Mouse (Mus musculus): Measurements from ENCODE around the gene Zc3h7a. TPM values are rescaled to one million over a fixed set of nuclear protein-coding genes. Genes with fewer than 3 reads are reported as not detected.
A peak's percentile ranks its signal among the peaks of the same experiment; 100 is the strongest.

Gene Zc3h7a
- 61.7 and 76.6 TPM in 2 replicates for total RNA-seq (2014; rRNA removed)
- 20.3 and 32.2 TPM in 2 replicates for polyA plus RNA-seq (2015; fragmentation: Nextera tagmentation; extraction: Ambion mirVana)

- Histone ChIP-seq H3K4me1 (ENCODE audit: insufficient read depth) (no peaks in the 10 kb centered on the region), H3K4me3 (ENCODE audit: low read depth, low read length) (peak within 1 kb of the TSS; percentile 79), H3K4me2 (ENCODE audit: low read depth) (peak within 1 kb of the TSS; percentile 94), H3K27ac (ENCODE audit: low read depth, low read length) (peak within 1 kb of the TSS; percentile 86), H3K27me3 (ENCODE audit: insufficient read depth, low read length) (no peaks in the 10 kb centered on the region), H3K36me3 (ENCODE audit: insufficient read depth) (no peaks in the 10 kb centered on the region), H3K9me3 (ENCODE audit: low read length) (no peaks in the 10 kb centered on the region), H3K9ac (peak within 1 kb of the TSS; percentile 78)
- DNase-seq (peak; percentile 94), ATAC-seq (peak; percentile 96)
- 3% methylated on average over 57 of the region's 57 CpGs for WGBS
- peak; percentile 86 for TF ChIP-seq CTCF (IDR thresholded peaks at IDR 0.05; ENCODE audit: low read depth)
These were observed at the start of gene Zc3h7a for GRCm38 (mm10) chr16:11176208-11176883. Gene Zc3h7a (minus strand): TSS chr16:11176393.

GRCm38 (mm10) chr16:11217801-11218200 is 41.6 kb upstream of the Zc3h7a start:
- H3K4me3 ChIP-seq (ENCODE audit: low read depth, low read length): no peak overlapping the region
- no peak overlapping the region for H3K9ac ChIP-seq
- H3K27me3 ChIP-seq (ENCODE audit: insufficient read depth, low read length): no peaks in the 10 kb centered on the region
- no peaks in the 10 kb centered on the region for H3K9me3 ChIP-seq (ENCODE audit: low read length)
- DNase-seq (no peak), ATAC-seq (no peak)
- H3K27ac ChIP-seq (ENCODE audit: low read depth, low read length): no peak overlapping the region
- H3K36me3 ChIP-seq (ENCODE audit: insufficient read depth): peaks cover 41% of the 10 kb centered on the region
- no peaks in the 10 kb centered on the region for H3K4me1 ChIP-seq (ENCODE audit: insufficient read depth)
- TF ChIP-seq CTCF (IDR thresholded peaks at IDR 0.05; ENCODE audit: low read depth): no peak
- no peak overlapping the region for H3K4me2 ChIP-seq (ENCODE audit: low read depth)
- 93% methylated on average over 3 of the region's 3 CpGs for WGBS

DNA sequence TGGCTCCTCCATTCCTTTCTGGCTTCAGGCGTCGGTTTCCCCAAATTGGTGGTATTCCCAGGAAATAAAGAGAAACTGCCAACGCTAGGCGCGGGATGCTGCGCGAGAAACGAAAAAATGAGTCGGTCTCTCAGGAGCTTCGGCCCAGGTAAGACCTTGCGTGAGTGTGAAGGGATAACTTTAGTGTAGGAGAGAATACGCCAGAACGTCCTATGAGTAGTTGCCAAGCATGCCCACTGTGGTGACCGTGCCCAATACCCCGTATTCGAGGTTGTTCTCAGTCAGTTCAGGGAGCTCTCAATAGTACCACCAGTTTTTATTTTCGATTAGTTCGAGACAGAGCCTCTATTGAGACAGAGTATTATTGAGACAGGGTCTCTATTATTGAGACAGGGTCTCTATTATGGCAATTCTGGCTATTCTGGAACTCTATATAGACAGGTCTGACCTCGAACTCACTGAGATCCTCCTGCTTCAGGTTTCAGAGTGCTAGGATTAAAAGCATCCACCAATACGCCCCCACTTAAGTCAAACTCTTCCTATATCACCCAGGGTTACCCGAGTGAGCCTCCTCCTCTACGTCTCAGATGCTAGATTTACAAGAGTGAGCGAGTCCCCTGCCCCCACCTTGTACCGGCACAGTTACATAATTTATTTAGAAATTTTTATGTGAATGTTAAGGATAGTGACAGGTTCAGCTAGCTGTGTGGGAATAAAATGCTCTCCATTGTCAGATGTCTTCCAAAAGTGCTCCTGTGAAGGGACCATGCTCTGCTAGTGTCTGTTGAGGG is 27.6 kb upstream of the Zc3h7a start:
- Histone ChIP-seq H3K27me3 (ENCODE audit: insufficient read depth, low read length) (no peaks in the 10 kb centered on the region), H3K27ac (ENCODE audit: low read depth, low read length) (peak overlapping the region; percentile 86), H3K4me2 (ENCODE audit: low read depth) (peak overlapping the region; percentile 83), H3K4me3 (ENCODE audit: low read depth, low read length) (peak overlapping the region; percentile 90), H3K4me1 (ENCODE audit: insufficient read depth) (peaks cover 17% of the 10 kb centered on the region), H3K9ac (peak overlapping the region; percentile 81), H3K9me3 (ENCODE audit: low read length) (no peaks in the 10 kb centered on the region), H3K36me3 (ENCODE audit: insufficient read depth) (peaks cover 32% of the 10 kb centered on the region)
- DNase-seq (no peak), ATAC-seq (peak; percentile 40)
- no peak for TF ChIP-seq CTCF (IDR thresholded peaks at IDR 0.05; ENCODE audit: low read depth)
- WGBS: 9% methylated on average over 24 of the region's 24 CpGs

GRCm38 (mm10) chr16:11202571-11203554 is 26.7 kb upstream of the Zc3h7a start, which contains the start of gene Rsl1d1:
Gene Rsl1d1 (minus strand): TSS chr16:11203331.
- H3K27ac ChIP-seq (ENCODE audit: low read depth, low read length): peak within 1 kb of the TSS; percentile 86
- peak; percentile 99 for ATAC-seq

DNA sequence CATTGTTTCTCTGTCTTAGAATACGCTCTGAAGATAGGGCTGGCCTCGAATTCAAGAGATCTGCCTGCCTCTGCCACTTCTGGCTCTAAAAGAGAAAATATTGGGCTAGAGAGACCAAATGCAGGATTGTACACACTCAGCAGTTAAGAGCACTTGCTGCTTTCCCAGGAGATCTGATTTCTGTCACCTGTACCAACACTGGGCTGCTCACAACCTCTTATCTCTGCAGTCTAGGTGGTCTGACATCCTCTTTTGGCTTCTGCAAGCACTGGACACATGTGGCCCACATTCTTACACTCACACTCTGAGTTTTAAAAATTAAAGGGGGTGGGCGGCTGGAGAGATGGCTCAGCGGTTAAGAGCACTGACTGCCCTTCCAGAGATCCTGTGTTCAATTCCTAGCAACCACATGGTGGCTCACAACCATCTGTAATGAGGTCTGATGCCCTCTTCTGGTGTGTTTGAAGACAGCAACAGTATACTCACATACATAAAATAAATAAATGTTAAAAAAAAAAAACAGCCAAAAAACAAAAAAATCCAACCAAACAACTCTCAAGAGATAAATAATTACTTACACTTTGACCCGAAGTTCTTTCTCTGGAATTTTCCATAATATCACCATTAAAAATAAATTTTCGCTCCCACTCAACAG is 25.7 kb upstream of the Zc3h7a start:
- peak overlapping the region; percentile 90 for H3K4me3 ChIP-seq (ENCODE audit: low read depth, low read length)
- DNase-seq (no peak), ATAC-seq (no peak)
- H3K4me2 ChIP-seq (ENCODE audit: low read depth): peak overlapping the region; percentile 83
- H3K4me1 ChIP-seq (ENCODE audit: insufficient read depth): peaks cover 17% of the 10 kb centered on the region
- H3K9me3 ChIP-seq (ENCODE audit: low read length): no peaks in the 10 kb centered on the region
- WGBS: 70% methylated on average over 6 of the region's 6 CpGs
- H3K27ac ChIP-seq (ENCODE audit: low read depth, low read length): no peak overlapping the region
- peaks cover 45% of the 10 kb centered on the region for H3K36me3 ChIP-seq (ENCODE audit: insufficient read depth)
- peak; percentile 43 for TF ChIP-seq CTCF (IDR thresholded peaks at IDR 0.05; ENCODE audit: low read depth)
- H3K9ac ChIP-seq: peak overlapping the region; percentile 81
- no peaks in the 10 kb centered on the region for H3K27me3 ChIP-seq (ENCODE audit: insufficient read depth, low read length)

More at GRCm38 (mm10) chr16:11202571-11203554, 26.7 kb upstream of the Zc3h7a start, which contains the start of gene Rsl1d1:
- Histone ChIP-seq H3K9ac (peak within 1 kb of the TSS; percentile 81), H3K27me3 (ENCODE audit: insufficient read depth, low read length) (no peaks in the 10 kb centered on the region), H3K9me3 (ENCODE audit: low read length) (no peaks in the 10 kb centered on the region), H3K4me1 (ENCODE audit: insufficient read depth) (peaks cover 17% of the 10 kb centered on the region), H3K4me3 (ENCODE audit: low read depth, low read length) (peak within 1 kb of the TSS; percentile 90), H3K4me2 (ENCODE audit: low read depth) (peak within 1 kb of the TSS; percentile 83), H3K36me3 (ENCODE audit: insufficient read depth) (peaks cover 35% of the 10 kb centered on the region)
- TF ChIP-seq CTCF (IDR thresholded peaks at IDR 0.05; ENCODE audit: low read depth): no peak
- WGBS: 3% methylated on average over 68 of the region's 68 CpGs
- peak; percentile 97 for DNase-seq

DNA sequence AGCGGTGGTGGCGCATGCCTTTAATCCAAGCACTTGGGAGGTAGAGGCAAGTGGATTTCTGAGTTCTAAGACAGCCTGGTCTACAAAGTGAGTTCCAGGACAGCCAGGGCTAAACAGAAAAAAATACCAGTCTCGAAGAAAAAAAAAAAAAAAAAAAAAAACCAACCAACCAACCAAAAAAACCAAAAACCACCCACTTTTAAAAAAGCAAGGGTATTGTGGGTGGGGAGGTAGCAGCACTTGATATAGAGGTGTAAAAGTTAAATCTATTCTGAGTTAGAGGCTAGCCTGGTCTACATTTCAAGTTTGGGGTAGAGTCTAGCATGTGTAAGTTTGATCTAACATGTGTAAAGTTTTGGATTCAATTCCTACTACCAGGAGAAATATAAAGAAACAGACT is 24.1 kb upstream of the Zc3h7a start:
- Histone ChIP-seq H3K4me2 (ENCODE audit: low read depth) (no peak overlapping the region), H3K27ac (ENCODE audit: low read depth, low read length) (no peak overlapping the region), H3K9ac (no peak overlapping the region), H3K36me3 (ENCODE audit: insufficient read depth) (peaks cover 60% of the 10 kb centered on the region), H3K9me3 (ENCODE audit: low read length) (no peaks in the 10 kb centered on the region), H3K27me3 (ENCODE audit: insufficient read depth, low read length) (no peaks in the 10 kb centered on the region), H3K4me3 (ENCODE audit: low read depth, low read length) (no peak overlapping the region), H3K4me1 (ENCODE audit: insufficient read depth) (peaks cover 17% of the 10 kb centered on the region)
- TF ChIP-seq CTCF (IDR thresholded peaks at IDR 0.05; ENCODE audit: low read depth): no peak
- no peak for ATAC-seq
- 95% methylated on average over 3 of the region's 3 CpGs for WGBS
- no peak for DNase-seq

Data from forebrain, postnatal 0 days (tissue).